Mouse (Mus musculus): ENCODE measurements at regions not wholly inside any gene's neighbourhood (a gene's known extent, or its start where the extent isn't known, plus 50 kb on each side); places are given as distances from the start of the nearest gene placed in this dataset.
"Not testable (repeated sequence)": the region's sequence is repeated elsewhere in the genome, so short reads cannot be mapped to it uniquely, and the experiment has no call there.

GRCm38 (mm10) chr5:50189394-50189793 is 130.6 kb upstream of the Adgra3 start:
- Histone ChIP-seq H3K9ac (no peak overlapping the region), H3K9me3 (no peaks in the 10 kb centered on the region), H3K36me3 (no peaks in the 10 kb centered on the region), H3K27me3 (no peaks in the 10 kb centered on the region), H3K27ac (replicated peaks) (no peak overlapping the region), H3K4me3 (no peak overlapping the region), H3K4me2 (no peak overlapping the region), H3K4me1 (replicated peaks) (no peaks in the 10 kb centered on the region)
- no peak for ATAC-seq (ENCODE audit: low read depth)

- Histone ChIP-seq H3K4me3 (no peak overlapping the region), H3K27me3 (no peaks in the 10 kb centered on the region), H3K4me2 (no peak overlapping the region), H3K4me1 (replicated peaks) (no peaks in the 10 kb centered on the region), H3K27ac (replicated peaks) (no peak overlapping the region), H3K9me3 (no peaks in the 10 kb centered on the region), H3K36me3 (no peaks in the 10 kb centered on the region), H3K9ac (no peak overlapping the region)
- WGBS, result 87% methylated on average over 6 of the region's 6 CpGs
- ATAC-seq (ENCODE audit: low read depth), result no peak
These were observed 123.9 kb upstream of the Adgra3 start for GRCm38 (mm10) chr5:50182721-50183120.

GRCm38 (mm10) chr5:50156557-50156956 is 97.8 kb upstream of the Adgra3 start:
- no peak for ATAC-seq (ENCODE audit: low read depth)

GRCm38 (mm10) chr5:50155170-50155860 is 96.5 kb upstream of the Adgra3 start:
- H3K4me1 ChIP-seq (replicated peaks); H3K27ac ChIP-seq (replicated peaks); H3K9me3 ChIP-seq; H3K9ac ChIP-seq; H3K27me3 ChIP-seq; ATAC-seq (ENCODE audit: low read depth); H3K4me3 ChIP-seq; H3K4me2 ChIP-seq; H3K36me3 ChIP-seq: not testable (repeated sequence)
- 93% methylated on average over 2 of the region's 2 CpGs for WGBS

More at GRCm38 (mm10) chr5:50156557-50156956, 97.8 kb upstream of the Adgra3 start:
- Histone ChIP-seq H3K9ac (no peak overlapping the region), H3K36me3 (no peaks in the 10 kb centered on the region), H3K4me2 (no peak overlapping the region), H3K27ac (replicated peaks) (no peak overlapping the region), H3K4me1 (replicated peaks) (no peaks in the 10 kb centered on the region), H3K4me3 (no peak overlapping the region), H3K9me3 (no peaks in the 10 kb centered on the region; the same call in 1 of the 2 replicates), H3K27me3 (no peaks in the 10 kb centered on the region)
- WGBS, result 52% methylated on average over 1 of the region's 1 CpGs

- Histone ChIP-seq H3K4me3 (no peak overlapping the region), H3K36me3 (no peaks in the 10 kb centered on the region), H3K4me2 (no peak overlapping the region), H3K9ac (no peak overlapping the region), H3K27ac (replicated peaks) (no peak overlapping the region), H3K4me1 (replicated peaks) (no peaks in the 10 kb centered on the region), H3K9me3 (no peaks in the 10 kb centered on the region), H3K27me3 (no peaks in the 10 kb centered on the region)
- 70% methylated on average over 3 of the region's 3 CpGs for WGBS
- ATAC-seq (ENCODE audit: low read depth), result no peak
These were observed 88.1 kb upstream of the Adgra3 start for GRCm38 (mm10) chr5:50146926-50147325.

- Histone ChIP-seq H3K36me3 (no peaks in the 10 kb centered on the region), H3K9me3 (no peaks in the 10 kb centered on the region), H3K4me1 (replicated peaks) (no peaks in the 10 kb centered on the region), H3K27me3 (no peaks in the 10 kb centered on the region), H3K4me3 (no peak overlapping the region), H3K4me2 (no peak overlapping the region), H3K9ac (no peak overlapping the region), H3K27ac (replicated peaks) (no peak overlapping the region)
- ATAC-seq (ENCODE audit: low read depth), result no peak
- 77% methylated on average over 2 of the region's 2 CpGs for WGBS
These were observed 86.8 kb upstream of the Adgra3 start for GRCm38 (mm10) chr5:50145458-50146083.

- ATAC-seq (ENCODE audit: low read depth), result no peak
- no peak overlapping the region for H3K4me3 ChIP-seq
- no peak overlapping the region for H3K9ac ChIP-seq
- H3K9me3 ChIP-seq, result no peaks in the 10 kb centered on the region
- no peaks in the 10 kb centered on the region for H3K4me1 ChIP-seq (replicated peaks)
- no peak overlapping the region for H3K4me2 ChIP-seq
- H3K27me3 ChIP-seq, result no peaks in the 10 kb centered on the region
- H3K27ac ChIP-seq (replicated peaks), result no peak overlapping the region
- WGBS, result 75% methylated on average over 2 of the region's 2 CpGs
- no peaks in the 10 kb centered on the region for H3K36me3 ChIP-seq
These were observed 71.4 kb upstream of the Adgra3 start for GRCm38 (mm10) chr5:50130202-50130601.

GRCm38 (mm10) chr5:50128972-50129371 is 70.2 kb upstream of the Adgra3 start:
- H3K4me3 ChIP-seq, result no peak overlapping the region
- ATAC-seq (ENCODE audit: low read depth), result no peak
- no peaks in the 10 kb centered on the region for H3K27me3 ChIP-seq
- no peaks in the 10 kb centered on the region for H3K4me1 ChIP-seq (replicated peaks)
- H3K9me3 ChIP-seq, result no peaks in the 10 kb centered on the region
- no peak overlapping the region for H3K9ac ChIP-seq
- no peak overlapping the region for H3K4me2 ChIP-seq
- no peak overlapping the region for H3K27ac ChIP-seq (replicated peaks)
- WGBS, result 86% methylated on average over 3 of the region's 3 CpGs
- H3K36me3 ChIP-seq, result no peaks in the 10 kb centered on the region

- no peaks in the 10 kb centered on the region for H3K27me3 ChIP-seq
These were observed 67.8 kb upstream of the Adgra3 start for GRCm38 (mm10) chr5:50126594-50126993.

GRCm38 (mm10) chr5:50126177-50126576 is 67.4 kb upstream of the Adgra3 start:
- Histone ChIP-seq H3K9me3 (no peaks in the 10 kb centered on the region), H3K4me3 (no peak overlapping the region), H3K27me3 (no peaks in the 10 kb centered on the region), H3K4me2 (no peak overlapping the region), H3K4me1 (replicated peaks) (no peaks in the 10 kb centered on the region), H3K36me3 (no peaks in the 10 kb centered on the region), H3K27ac (replicated peaks) (no peak overlapping the region), H3K9ac (no peak overlapping the region)
- no peak for ATAC-seq (ENCODE audit: low read depth)

More at GRCm38 (mm10) chr5:50126594-50126993, 67.8 kb upstream of the Adgra3 start:
- no peaks in the 10 kb centered on the region for H3K36me3 ChIP-seq
- no peak overlapping the region for H3K4me2 ChIP-seq
- no peak for ATAC-seq (ENCODE audit: low read depth)
- H3K4me1 ChIP-seq (replicated peaks), result no peaks in the 10 kb centered on the region
- H3K27ac ChIP-seq (replicated peaks), result no peak overlapping the region
- H3K9ac ChIP-seq, result no peak overlapping the region
- H3K4me3 ChIP-seq, result no peak overlapping the region
- no peaks in the 10 kb centered on the region for H3K9me3 ChIP-seq
- 96% methylated on average over 2 of the region's 2 CpGs for WGBS

- Histone ChIP-seq H3K9ac (no peak overlapping the region), H3K27ac (replicated peaks) (no peak overlapping the region), H3K9me3 (no peaks in the 10 kb centered on the region), H3K4me1 (replicated peaks) (no peaks in the 10 kb centered on the region), H3K4me3 (no peak overlapping the region), H3K27me3 (no peaks in the 10 kb centered on the region), H3K36me3 (no peaks in the 10 kb centered on the region), H3K4me2 (no peak overlapping the region)
- no peak for ATAC-seq (ENCODE audit: low read depth)
- WGBS, result 53% methylated on average over 2 of the region's 2 CpGs
These were observed 66.9 kb upstream of the Adgra3 start for GRCm38 (mm10) chr5:50125676-50126075.

- no peaks in the 10 kb centered on the region for H3K27me3 ChIP-seq
- H3K9ac ChIP-seq, result no peak overlapping the region
- ATAC-seq (ENCODE audit: low read depth), result no peak
- no peak overlapping the region for H3K4me2 ChIP-seq
- H3K4me1 ChIP-seq (replicated peaks), result no peaks in the 10 kb centered on the region
- H3K4me3 ChIP-seq, result no peak overlapping the region
- 13% methylated on average over 1 of the region's 1 CpGs for WGBS
- no peak overlapping the region for H3K27ac ChIP-seq (replicated peaks)
- H3K9me3 ChIP-seq, result no peaks in the 10 kb centered on the region
- H3K36me3 ChIP-seq, result no peaks in the 10 kb centered on the region
These were observed 64.0 kb upstream of the Adgra3 start for GRCm38 (mm10) chr5:50122829-50123241.

- no peak overlapping the region for H3K4me3 ChIP-seq
- no peak overlapping the region for H3K4me2 ChIP-seq
- H3K36me3 ChIP-seq, result no peaks in the 10 kb centered on the region
- ATAC-seq (ENCODE audit: low read depth), result no peak
- H3K9me3 ChIP-seq, result no peaks in the 10 kb centered on the region
- H3K4me1 ChIP-seq (replicated peaks), result no peaks in the 10 kb centered on the region
- H3K27me3 ChIP-seq, result no peaks in the 10 kb centered on the region
- H3K27ac ChIP-seq (replicated peaks), result no peak overlapping the region
- H3K9ac ChIP-seq, result no peak overlapping the region
- WGBS, result 83% methylated on average over 1 of the region's 1 CpGs
These were observed 61.1 kb upstream of the Adgra3 start for GRCm38 (mm10) chr5:50119860-50120259.
